Mouse (Mus musculus) neural tube, embryonic 13.5 days (tissue): ENCODE measurements around the gene Gm20388. TPM values are rescaled to one million over a fixed set of nuclear protein-coding genes. Genes with fewer than 3 reads are reported as not detected.

Experiments
- ATAC-seq: fragments of 200-750 bp; cut with Nextera tagmentation; 2 replicates; pipeline ENCODE4 v1.8.0; 2017; ENCODE audit warnings: low read depth, mild to moderate bottlenecking, moderate TSS enrichment, moderate library complexity
- H3K27ac ChIP-seq: fragments of 300-500 bp; sonication (generic); replicated peaks from 2 replicates; pipeline ENCODE4 v1.5.1; 2015; ENCODE audit warnings: moderate library complexity, mild to moderate bottlenecking, inconsistent platforms
- H3K27me3 ChIP-seq: fragments of 300-500 bp; sonication (generic); 2 replicates; pipeline ENCODE4 v1.6.1; 2015; ENCODE audit warnings: mild to moderate bottlenecking, inconsistent platforms
- H3K36me3 ChIP-seq: fragments of 300-500 bp; sonication (generic); 2 replicates; pipeline ENCODE4 v1.6.1; 2015; ENCODE audit warnings: mild to moderate bottlenecking, inconsistent platforms
- H3K4me1 ChIP-seq: fragments of 300-500 bp; sonication (generic); replicated peaks from 2 replicates; pipeline ENCODE4 v1.6.1; 2015; ENCODE audit warnings: inconsistent platforms
- H3K4me2 ChIP-seq: fragments of 300-500 bp; sonication (generic); 2 replicates; pipeline ENCODE4 v1.6.1; 2015; ENCODE audit warnings: inconsistent platforms, mild to moderate bottlenecking, moderate library complexity
- H3K4me3 ChIP-seq: fragments of 300-500 bp; sonication (generic); 2 replicates; pipeline ENCODE4 v1.5.1; 2015; ENCODE audit warnings: mild to moderate bottlenecking, inconsistent platforms
- H3K9ac ChIP-seq: fragments of 300-500 bp; sonication (generic); 2 replicates; pipeline ENCODE4 v1.6.1; 2015; ENCODE audit warnings: moderate library complexity, mild to moderate bottlenecking, inconsistent platforms
- H3K9me3 ChIP-seq: fragments of 300-500 bp; sonication (generic); 2 replicates; pipeline ENCODE4 v1.6.1; 2016; ENCODE audit warnings: inconsistent platforms
- WGBS: fragments of 180-500 bp; shearing (Covaris S2); methylation state at CpG from one replicate; pipeline ENCODE4 v1.1.7; 2015; 5-methylcytosine and 5-hydroxymethylcytosine counted together
- polyA plus RNA-seq: library from polyadenylated mRNA; unstranded; fragments of >200 nt; fragmentation: Nextera tagmentation; extraction: Ambion mirVana; gene quantifications from 2 replicates; pipeline ENCODE4 v1.2.1, GENCODE M21; 2015

Gm20388 gene
- polyA plus RNA-seq, 1 experiment from 2014 or later = 0.27 TPM

GRCm38 (mm10) chr8:122987255-122987654 is 3076.6 kb downstream of the Gm20388 start:
- 52% methylated on average over 2 of the region's 2 CpGs for WGBS
- Histone ChIP-seq H3K27me3 (no peaks in the 10 kb centered on the region), H3K9ac (no peak overlapping the region), H3K36me3 (no peaks in the 10 kb centered on the region), H3K4me2 (no peak overlapping the region), H3K4me1 (peaks cover 32% of the 10 kb centered on the region), H3K4me3 (no peak overlapping the region), H3K27ac (no peak overlapping the region), H3K9me3 (no peaks in the 10 kb centered on the region)
- no peak for ATAC-seq

GRCm38 (mm10) chr8:122988955-122989354 is 3078.3 kb downstream of the Gm20388 start:
- Histone ChIP-seq H3K36me3 (no peaks in the 10 kb centered on the region), H3K4me1 (peaks cover 47% of the 10 kb centered on the region), H3K9ac (no peak overlapping the region), H3K4me2 (no peak overlapping the region), H3K9me3 (no peaks in the 10 kb centered on the region), H3K27ac (no peak overlapping the region), H3K27me3 (no peaks in the 10 kb centered on the region), H3K4me3 (no peak overlapping the region)
- WGBS = 91% methylated on average over 3 of the region's 3 CpGs
- no peak for ATAC-seq

GRCm38 (mm10) chr8:122989976-122990375 is 3079.3 kb downstream of the Gm20388 start:
- Histone ChIP-seq H3K9ac (no peak overlapping the region), H3K36me3 (no peaks in the 10 kb centered on the region), H3K9me3 (no peaks in the 10 kb centered on the region), H3K4me3 (no peak overlapping the region), H3K4me1 (peaks cover 58% of the 10 kb centered on the region), H3K27me3 (no peaks in the 10 kb centered on the region), H3K4me2 (no peak overlapping the region), H3K27ac (no peak overlapping the region)
- WGBS = 84% methylated on average over 2 of the region's 2 CpGs
- no peak for ATAC-seq

- WGBS = 94% methylated on average over 5 of the region's 5 CpGs
- Histone ChIP-seq H3K9ac (no peak overlapping the region), H3K4me1 (peaks cover 55% of the 10 kb centered on the region), H3K27ac (no peak overlapping the region), H3K4me2 (no peak overlapping the region), H3K27me3 (no peaks in the 10 kb centered on the region), H3K36me3 (no peaks in the 10 kb centered on the region), H3K4me3 (no peak overlapping the region), H3K9me3 (no peaks in the 10 kb centered on the region)
- no peak for ATAC-seq
These were observed 3080.7 kb downstream of the Gm20388 start for GRCm38 (mm10) chr8:122991368-122991767.

- no peaks in the 10 kb centered on the region for H3K36me3 ChIP-seq
- WGBS = 15% methylated on average over 2 of the region's 2 CpGs
These were observed 3081.7 kb downstream of the Gm20388 start for GRCm38 (mm10) chr8:122992296-122992695.

GRCm38 (mm10) chr8:122993031-122993430 is 3082.4 kb downstream of the Gm20388 start:
- Histone ChIP-seq H3K27ac (no peak overlapping the region), H3K36me3 (no peaks in the 10 kb centered on the region), H3K4me1 (peaks cover 44% of the 10 kb centered on the region), H3K4me3 (no peak overlapping the region), H3K27me3 (no peaks in the 10 kb centered on the region), H3K4me2 (no peak overlapping the region), H3K9me3 (no peaks in the 10 kb centered on the region), H3K9ac (no peak overlapping the region)
- ATAC-seq = no peak
- WGBS = 86% methylated on average over 3 of the region's 3 CpGs

More at GRCm38 (mm10) chr8:122992296-122992695, 3081.7 kb downstream of the Gm20388 start:
- H3K9ac ChIP-seq = no peak overlapping the region
- no peaks in the 10 kb centered on the region for H3K27me3 ChIP-seq
- H3K27ac ChIP-seq = no peak overlapping the region
- peaks cover 51% of the 10 kb centered on the region for H3K4me1 ChIP-seq
- H3K4me2 ChIP-seq = no peak overlapping the region
- no peak overlapping the region for H3K4me3 ChIP-seq
- H3K9me3 ChIP-seq = no peaks in the 10 kb centered on the region
- no peak for ATAC-seq

GRCm38 (mm10) chr8:122993740-122994139 is 3083.1 kb downstream of the Gm20388 start:
- Histone ChIP-seq H3K27me3 (no peaks in the 10 kb centered on the region), H3K4me2 (no peak overlapping the region), H3K27ac (no peak overlapping the region), H3K4me1 (peaks cover 47% of the 10 kb centered on the region), H3K9ac (no peak overlapping the region), H3K9me3 (no peaks in the 10 kb centered on the region), H3K36me3 (no peaks in the 10 kb centered on the region), H3K4me3 (no peak overlapping the region)
- no peak for ATAC-seq
- WGBS = 44% methylated on average over 5 of the region's 5 CpGs

- no peak for ATAC-seq
These were observed 3087.3 kb downstream of the Gm20388 start for GRCm38 (mm10) chr8:122997963-122998362.

GRCm38 (mm10) chr8:123000311-123000710 is 3089.7 kb downstream of the Gm20388 start:
- no peak overlapping the region for H3K27ac ChIP-seq
- no peak overlapping the region for H3K4me2 ChIP-seq
- no peaks in the 10 kb centered on the region for H3K27me3 ChIP-seq
- no peaks in the 10 kb centered on the region for H3K36me3 ChIP-seq
- H3K4me1 ChIP-seq = peaks cover 26% of the 10 kb centered on the region
- WGBS = 72% methylated on average over 2 of the region's 2 CpGs
- no peak overlapping the region for H3K4me3 ChIP-seq
- no peaks in the 10 kb centered on the region for H3K9me3 ChIP-seq
- no peak for ATAC-seq
- H3K9ac ChIP-seq = no peak overlapping the region

More at GRCm38 (mm10) chr8:122997963-122998362, 3087.3 kb downstream of the Gm20388 start:
- no peak overlapping the region for H3K27ac ChIP-seq
- WGBS = 86% methylated on average over 4 of the region's 4 CpGs
- no peak overlapping the region for H3K4me3 ChIP-seq
- no peaks in the 10 kb centered on the region for H3K27me3 ChIP-seq
- no peak overlapping the region for H3K4me2 ChIP-seq
- H3K9me3 ChIP-seq = no peaks in the 10 kb centered on the region
- no peak overlapping the region for H3K9ac ChIP-seq
- peaks cover 33% of the 10 kb centered on the region for H3K4me1 ChIP-seq
- H3K36me3 ChIP-seq = no peaks in the 10 kb centered on the region

- 68% methylated on average over 14 of the region's 14 CpGs for WGBS
- H3K27me3 ChIP-seq = no peaks in the 10 kb centered on the region
- H3K36me3 ChIP-seq = no peaks in the 10 kb centered on the region
- no peaks in the 10 kb centered on the region for H3K9me3 ChIP-seq
- 0 out of 2 replicates have a peak overlapping the region, but pooled peaks have one; percentile 18 for H3K9ac ChIP-seq
- H3K4me3 ChIP-seq = no peak overlapping the region
- ATAC-seq = no peak
- H3K4me2 ChIP-seq = no peak overlapping the region
- H3K27ac ChIP-seq = 0 out of 2 replicates have a peak overlapping the region, but pooled peaks have one; percentile 29
- H3K4me1 ChIP-seq = peaks cover 43% of the 10 kb centered on the region
These were observed 3093.6 kb downstream of the Gm20388 start for GRCm38 (mm10) chr8:123004033-123004922.

GRCm38 (mm10) chr8:123005328-123005727 is 3094.7 kb downstream of the Gm20388 start:
- H3K9ac ChIP-seq = no peak overlapping the region
- H3K4me1 ChIP-seq = peaks cover 43% of the 10 kb centered on the region
- WGBS = 74% methylated on average over 3 of the region's 3 CpGs
- H3K4me3 ChIP-seq = no peak overlapping the region
- no peak for ATAC-seq
- no peak overlapping the region for H3K27ac ChIP-seq
- H3K27me3 ChIP-seq = no peaks in the 10 kb centered on the region
- H3K36me3 ChIP-seq = no peaks in the 10 kb centered on the region
- H3K9me3 ChIP-seq = no peaks in the 10 kb centered on the region
- H3K4me2 ChIP-seq = no peak overlapping the region

GRCm38 (mm10) chr8:123005805-123006204 is 3095.2 kb downstream of the Gm20388 start:
- Histone ChIP-seq H3K9me3 (no peaks in the 10 kb centered on the region), H3K4me1 (peaks cover 40% of the 10 kb centered on the region), H3K27ac (no peak overlapping the region), H3K4me2 (no peak overlapping the region), H3K36me3 (no peaks in the 10 kb centered on the region), H3K9ac (no peak overlapping the region), H3K27me3 (no peaks in the 10 kb centered on the region), H3K4me3 (no peak overlapping the region)
- 86% methylated on average over 5 of the region's 5 CpGs for WGBS
- ATAC-seq = no peak
